In genomic region chr1:140381093-140381492, GRCm38 (mm10) we compare ENCODE assay signal across 20 mouse cellular contexts.
"Had no signal": no experiment of that assay in that cellular context is flagged by ENCODE, and none has a peak within 500 bp of the region (broad histone marks: within the 10 kb centered on the region; RNA-seq: fewer than 3 reads in every experiment).

No protein-coding gene starts in this region.

- DNase-seq: kidney, adult 9 months; kidney, postnatal 14 days; kidney, postnatal 4 days; left cerebral cortex, postnatal 4 days; lung, postnatal 10 days; right cerebral cortex, adult 18-20 months; right cerebral cortex, postnatal 14 days; right cerebral cortex, postnatal 4 days; thymus, adult 2 months; thymus, postnatal 25 days had no signal

- ATAC-seq: midbrain, embryonic 15.5 days had no signal

- H3K9me3 ChIP-seq: limb, embryonic 12.5 days; limb, embryonic 15.5 days; lung, embryonic 15.5 days; midbrain, embryonic 12.5 days; midbrain, embryonic 15.5 days; neural tube, embryonic 12.5 days; neural tube, embryonic 15.5 days had no signal

- H3K27ac ChIP-seq: limb, embryonic 12.5 days; limb, embryonic 15.5 days; liver, embryonic 14.5 days; lung, embryonic 15.5 days; macrophage; midbrain, embryonic 12.5 days; midbrain, embryonic 15.5 days; neural tube, embryonic 12.5 days; neural tube, embryonic 15.5 days; stomach, postnatal 0 days had no signal

- H3K27me3 ChIP-seq: limb, embryonic 12.5 days; limb, embryonic 15.5 days; lung, embryonic 15.5 days; midbrain, embryonic 12.5 days; midbrain, embryonic 15.5 days; neural tube, embryonic 12.5 days; neural tube, embryonic 15.5 days had no signal

- H3K36me3 ChIP-seq: limb, embryonic 12.5 days; limb, embryonic 15.5 days; lung, embryonic 15.5 days; midbrain, embryonic 12.5 days; midbrain, embryonic 15.5 days; neural tube, embryonic 12.5 days; neural tube, embryonic 15.5 days had no signal

- H3K4me1 ChIP-seq: limb, embryonic 12.5 days; limb, embryonic 15.5 days; lung, embryonic 15.5 days; midbrain, embryonic 12.5 days; midbrain, embryonic 15.5 days; neural tube, embryonic 12.5 days; neural tube, embryonic 15.5 days had no signal

- H3K4me3 ChIP-seq: limb, embryonic 12.5 days; limb, embryonic 15.5 days; lung, embryonic 15.5 days; midbrain, embryonic 12.5 days; midbrain, embryonic 15.5 days; neural tube, embryonic 12.5 days; neural tube, embryonic 15.5 days had no signal

- H3K4me2 ChIP-seq: limb, embryonic 12.5 days; limb, embryonic 15.5 days; lung, embryonic 15.5 days; midbrain, embryonic 12.5 days; midbrain, embryonic 15.5 days; neural tube, embryonic 12.5 days; neural tube, embryonic 15.5 days had no signal

- H3K9ac ChIP-seq: limb, embryonic 12.5 days; limb, embryonic 15.5 days; liver, embryonic 14.5 days; lung, embryonic 15.5 days; midbrain, embryonic 12.5 days; midbrain, embryonic 15.5 days; neural tube, embryonic 12.5 days; neural tube, embryonic 15.5 days had no signal
